Comparison of ENCODE assay signal across 11 mouse cellular contexts in the genomic region with DNA sequence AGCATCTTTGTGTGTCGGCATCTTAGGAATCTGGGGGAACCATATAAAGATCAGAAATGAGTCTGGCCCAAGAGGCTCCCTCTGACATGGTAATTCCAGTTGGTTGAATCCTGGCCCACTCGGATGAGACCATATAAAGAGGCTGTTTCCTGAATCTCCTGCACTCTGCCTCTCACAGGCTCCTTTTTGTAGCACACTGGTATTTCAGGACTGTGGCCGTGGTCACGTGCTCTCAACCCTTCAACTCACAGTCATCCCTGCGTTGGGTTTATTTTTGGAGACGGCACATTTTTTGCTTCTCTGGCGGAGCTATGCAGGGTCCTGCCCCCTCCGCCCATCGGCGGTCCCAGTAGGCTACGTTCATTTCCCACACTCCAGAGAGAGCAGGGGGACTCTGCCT. TPM values are rescaled to one million over a fixed set of nuclear protein-coding genes. Genes with fewer than 3 reads are reported as not detected.
DNase-seq lines count a peak whose midpoint lies in the region; ATAC-seq and TF ChIP-seq lines count a peak whose summit lies in the region.
"Had no signal": no experiment of that assay in that cellular context is flagged by ENCODE, and none has a peak within 500 bp of the region (broad histone marks: within the 10 kb centered on the region; RNA-seq: fewer than 3 reads in every experiment).

No protein-coding gene starts in this region.

- no peak for TF ChIP-seq CTCF in liver, postnatal 0 days (IDR thresholded peaks at IDR 0.05; ENCODE audit: low read depth)

- ATAC-seq in hindbrain, embryonic 14.5 days (ENCODE audit: low FRiP score): no peak
- ATAC-seq in liver, embryonic 11.5 days (replicated peaks; ENCODE audit: low FRiP score): no peak
- no peak for ATAC-seq in liver, postnatal 0 days
- ATAC-seq: inflammation-experienced regulatory T-cells, adult 6 months had no signal

- no peak overlapping the region for H3K4me2 ChIP-seq in hindbrain, embryonic 14.5 days (replicated peaks)
- H3K4me2 ChIP-seq in liver, embryonic 11.5 days: no peak overlapping the region
- H3K4me2 ChIP-seq in liver, postnatal 0 days (ENCODE audit: low read depth, low read length): no peak overlapping the region

- H3K9me3 ChIP-seq in hindbrain, embryonic 10.5 days: no peaks in the 10 kb centered on the region
- no peaks in the 10 kb centered on the region for H3K9me3 ChIP-seq in hindbrain, embryonic 14.5 days (ENCODE audit: control insufficient read depth, low read length)
- no peaks in the 10 kb centered on the region for H3K9me3 ChIP-seq in liver, embryonic 11.5 days (ENCODE audit: control insufficient read depth, low read length)
- no peaks in the 10 kb centered on the region for H3K9me3 ChIP-seq in liver, postnatal 0 days (ENCODE audit: low read length)
- H3K9me3 ChIP-seq: megakaryocyte, embryonic 14.5 days had no signal

- WGBS in hindbrain, embryonic 10.5 days: 82% methylated on average over 11 of the region's 11 CpGs
- 74% methylated on average over 11 of the region's 11 CpGs for WGBS in hindbrain, embryonic 14.5 days
- 72% methylated on average over 11 of the region's 11 CpGs for WGBS in liver, embryonic 11.5 days
- 70% methylated on average over 11 of the region's 11 CpGs for WGBS in liver, postnatal 0 days (ENCODE audit: insufficient replicate concordance)

- H3K36me3 ChIP-seq in hindbrain, embryonic 10.5 days: peaks cover 44% of the 10 kb centered on the region
- 0 out of 2 replicates have a peak, but pooled peaks cover 5% of the 10 kb centered on the region for H3K36me3 ChIP-seq in hindbrain, embryonic 14.5 days (replicated peaks; ENCODE audit: control insufficient read depth, insufficient read depth)
- no peaks in the 10 kb centered on the region for H3K36me3 ChIP-seq in liver, embryonic 11.5 days (ENCODE audit: control insufficient read depth, insufficient read depth, low read length)
- no peaks in the 10 kb centered on the region for H3K36me3 ChIP-seq in liver, postnatal 0 days (replicated peaks; ENCODE audit: insufficient read depth, low read length)

- peak overlapping the region; percentile 77; the same call in 1 of the 2 replicates for H3K27ac ChIP-seq in hindbrain, embryonic 10.5 days
- no peak overlapping the region for H3K27ac ChIP-seq in hindbrain, embryonic 14.5 days
- no peak overlapping the region for H3K27ac ChIP-seq in liver, embryonic 11.5 days (ENCODE audit: low read depth, low read length)
- H3K27ac ChIP-seq in liver, postnatal 0 days (ENCODE audit: low read depth): no peak overlapping the region

- H3K9ac ChIP-seq in hindbrain, embryonic 14.5 days: no peak overlapping the region
- H3K9ac ChIP-seq in liver, embryonic 11.5 days (ENCODE audit: low read depth, low read length): no peak overlapping the region
- no peak overlapping the region for H3K9ac ChIP-seq in liver, postnatal 0 days (replicated peaks)

- no peaks in the 10 kb centered on the region for H3K27me3 ChIP-seq in hindbrain, embryonic 10.5 days (ENCODE audit: insufficient read depth, poor library complexity, severe bottlenecking)
- no peaks in the 10 kb centered on the region for H3K27me3 ChIP-seq in hindbrain, embryonic 14.5 days (ENCODE audit: control insufficient read depth, insufficient read depth, low read length)
- H3K27me3 ChIP-seq in liver, embryonic 11.5 days (replicated peaks; ENCODE audit: control insufficient read depth, insufficient read depth, low read length): no peaks in the 10 kb centered on the region
- H3K27me3 ChIP-seq in liver, postnatal 0 days (ENCODE audit: insufficient read depth, low read length): no peaks in the 10 kb centered on the region

- no peak for TF ChIP-seq EP300 in liver, postnatal 0 days (IDR thresholded peaks at IDR 0.05; ENCODE audit: low read depth)

- DNase-seq in hindbrain, embryonic 10.5 days (ENCODE audit: low spot score): no peak
- no peak for DNase-seq in hindbrain, embryonic 14.5 days (ENCODE audit: low spot score)
- peak; percentile 61 to 63 for DNase-seq in heart, adult 9 months (ENCODE audit: low spot score in 2 of 2)
- peak; percentile 46 for DNase-seq in kidney, adult 9 months
- DNase-seq in lung, postnatal 4 days: peak; percentile 47 to 73
- no peak for DNase-seq in liver, embryonic 11.5 days (ENCODE audit: low spot score)
- DNase-seq in embryo, embryonic 10.5 days (ENCODE audit: low spot score): no peak
- no peak for DNase-seq in liver, postnatal 0 days
- DNase-seq: right cerebral cortex, postnatal 4 days had no signal

- no peak overlapping the region for H3K4me3 ChIP-seq in hindbrain, embryonic 10.5 days
- H3K4me3 ChIP-seq in hindbrain, embryonic 14.5 days (replicated peaks; ENCODE audit: low read length): no peak overlapping the region
- no peak overlapping the region for H3K4me3 ChIP-seq in liver, embryonic 11.5 days (ENCODE audit: low read depth, low read length)
- no peak overlapping the region for H3K4me3 ChIP-seq in liver, postnatal 0 days (ENCODE audit: low read depth, low read length)
- H3K4me3 ChIP-seq: megakaryocyte, embryonic 14.5 days had no signal

- H3K4me1 ChIP-seq in hindbrain, embryonic 10.5 days (replicated peaks): peaks cover 38% of the 10 kb centered on the region
- peaks cover 13% of the 10 kb centered on the region for H3K4me1 ChIP-seq in hindbrain, embryonic 14.5 days (replicated peaks; ENCODE audit: control insufficient read depth, insufficient read depth, low read length)
- 0 out of 2 replicates have a peak, but pooled peaks cover 2% of the 10 kb centered on the region for H3K4me1 ChIP-seq in liver, embryonic 11.5 days (replicated peaks; ENCODE audit: control insufficient read depth, insufficient read depth, low read length)
- H3K4me1 ChIP-seq in liver, postnatal 0 days (ENCODE audit: insufficient read depth): no peaks in the 10 kb centered on the region; the same call in 1 of the 2 replicates

RNA-seq across cellular contexts. Expression of gene Ift43, which starts 22.0 kb away (rescaled TPM):
- 86.4 and 94.1 TPM in 2 replicates for polyA plus RNA-seq in hindbrain, embryonic 10.5 days (2016; fragmentation: Nextera tagmentation; extraction: Ambion mirVana)
- polyA plus RNA-seq in hindbrain, embryonic 14.5 days (2014; fragmentation: Nextera tagmentation; extraction: Ambion mirVana): 38.2 and 53.2 TPM in 2 replicates
- polyA plus RNA-seq in liver, embryonic 11.5 days (2014; fragmentation: Nextera tagmentation; extraction: Ambion mirVana): 26.3 and 28.1 TPM in 2 replicates
- 8.4 and 8.7 TPM in 2 replicates for polyA plus RNA-seq in liver, postnatal 0 days (2015; fragmentation: Nextera tagmentation; extraction: Ambion mirVana)

RNA-seq across cellular contexts. Expression of gene Tgfb3, which starts 25.5 kb away (rescaled TPM):
- polyA plus RNA-seq in hindbrain, embryonic 10.5 days (2016; fragmentation: Nextera tagmentation; extraction: Ambion mirVana): 7.0 and 8.4 TPM in 2 replicates
- polyA plus RNA-seq in hindbrain, embryonic 14.5 days (2014; fragmentation: Nextera tagmentation; extraction: Ambion mirVana): 3.6 and 4.0 TPM in 2 replicates
- 12.4 and 14.7 TPM in 2 replicates for polyA plus RNA-seq in liver, embryonic 11.5 days (2014; fragmentation: Nextera tagmentation; extraction: Ambion mirVana)
- 0.94 and 1.2 TPM in 2 replicates for polyA plus RNA-seq in liver, postnatal 0 days (2015; fragmentation: Nextera tagmentation; extraction: Ambion mirVana)

Comparison
In these comparisons a context has a peak if more than half of its experiments do, and no peak if none do; other contexts are left out.
1. DNase-seq: peak in heart, adult 9 months (2 of 2), kidney, adult 9 months (single experiment) and lung, postnatal 4 days (2 of 2); none in hindbrain, embryonic 10.5 days (single experiment), hindbrain, embryonic 14.5 days (single experiment), liver, embryonic 11.5 days (single experiment), embryo, embryonic 10.5 days (single experiment) and liver, postnatal 0 days (single experiment).